17 mouse cellular contexts compared by ENCODE assay signal in genomic region chr14:88427370-88427769, GRCm38 (mm10). TPM values are rescaled to one million over a fixed set of nuclear protein-coding genes. Genes with fewer than 3 reads are reported as not detected.
DNase-seq lines count a peak whose midpoint lies in the region; ATAC-seq and TF ChIP-seq lines count a peak whose summit lies in the region.
"Had no signal": no experiment of that assay in that cellular context is flagged by ENCODE, and none has a peak within 500 bp of the region (broad histone marks: within the 10 kb centered on the region; RNA-seq: fewer than 3 reads in every experiment).

No protein-coding gene starts in this region.

- peak; percentile 61; the same call in 1 of the 2 replicates for ATAC-seq in forebrain, embryonic 14.5 days
- ATAC-seq in forebrain, postnatal 0 days: no peak
- peak; percentile 69 for ATAC-seq in forebrain, embryonic 16.5 days
- ATAC-seq in forebrain, embryonic 11.5 days (replicated peaks; ENCODE audit: low FRiP score): no peak

- no peak overlapping the region for H3K27ac ChIP-seq in forebrain, embryonic 14.5 days (ENCODE audit: low read depth, low read length)
- no peak overlapping the region for H3K27ac ChIP-seq in forebrain, postnatal 0 days (ENCODE audit: low read depth, low read length)
- no peak overlapping the region for H3K27ac ChIP-seq in forebrain, embryonic 16.5 days (ENCODE audit: low read length)
- H3K27ac ChIP-seq in forebrain, embryonic 11.5 days (ENCODE audit: low read depth, low read length): no peak overlapping the region
- H3K27ac ChIP-seq: embryonic facial prominence, embryonic 10.5 days; embryonic facial prominence, embryonic 12.5 days had no signal

- no peak overlapping the region for H3K4me3 ChIP-seq in forebrain, embryonic 14.5 days (ENCODE audit: low read depth, low read length)
- H3K4me3 ChIP-seq in forebrain, postnatal 0 days (ENCODE audit: low read depth, low read length): no peak overlapping the region
- H3K4me3 ChIP-seq in forebrain, embryonic 16.5 days (replicated peaks; ENCODE audit: low read length): no peak overlapping the region
- no peak overlapping the region for H3K4me3 ChIP-seq in forebrain, embryonic 11.5 days (ENCODE audit: low read depth, low read length)
- H3K4me3 ChIP-seq: embryonic facial prominence, embryonic 10.5 days; embryonic facial prominence, embryonic 12.5 days had no signal

- WGBS in forebrain, embryonic 14.5 days: 62% methylated on average over 1 of the region's 1 CpGs
- 46% methylated on average over 1 of the region's 1 CpGs for WGBS in forebrain, postnatal 0 days
- WGBS in forebrain, embryonic 16.5 days: 53% methylated on average over 1 of the region's 1 CpGs
- 91% methylated on average over 1 of the region's 1 CpGs for WGBS in forebrain, embryonic 11.5 days

- H3K4me2 ChIP-seq in forebrain, embryonic 14.5 days (ENCODE audit: low read length): no peak overlapping the region
- H3K4me2 ChIP-seq in forebrain, postnatal 0 days (ENCODE audit: low read depth): no peak overlapping the region
- H3K4me2 ChIP-seq in forebrain, embryonic 16.5 days (ENCODE audit: low read length): no peak overlapping the region
- H3K4me2 ChIP-seq in forebrain, embryonic 11.5 days (ENCODE audit: low read depth, low read length, severe bottlenecking): no peak overlapping the region
- H3K4me2 ChIP-seq: embryonic facial prominence, embryonic 12.5 days had no signal

- no peak overlapping the region for H3K9ac ChIP-seq in forebrain, embryonic 14.5 days (ENCODE audit: low read length)
- no peak overlapping the region for H3K9ac ChIP-seq in forebrain, postnatal 0 days
- no peak overlapping the region for H3K9ac ChIP-seq in forebrain, embryonic 16.5 days (replicated peaks; ENCODE audit: low read depth, low read length)
- H3K9ac ChIP-seq in forebrain, embryonic 11.5 days (ENCODE audit: low read length): no peak overlapping the region
- H3K9ac ChIP-seq: embryonic facial prominence, embryonic 12.5 days had no signal

- no peaks in the 10 kb centered on the region for H3K27me3 ChIP-seq in forebrain, embryonic 14.5 days (replicated peaks; ENCODE audit: control insufficient read depth, insufficient read depth, low read length)
- H3K27me3 ChIP-seq in forebrain, postnatal 0 days (ENCODE audit: insufficient read depth, low read length): no peaks in the 10 kb centered on the region
- H3K27me3 ChIP-seq in forebrain, embryonic 16.5 days (replicated peaks; ENCODE audit: control insufficient read depth, insufficient read depth, low read length): no peaks in the 10 kb centered on the region
- no peaks in the 10 kb centered on the region for H3K27me3 ChIP-seq in forebrain, embryonic 11.5 days (ENCODE audit: control insufficient read depth, insufficient read depth, low read length)
- H3K27me3 ChIP-seq: embryonic facial prominence, embryonic 12.5 days had no signal

- no peaks in the 10 kb centered on the region for H3K9me3 ChIP-seq in forebrain, embryonic 14.5 days (replicated peaks; ENCODE audit: control insufficient read depth, low read length)
- no peaks in the 10 kb centered on the region for H3K9me3 ChIP-seq in forebrain, postnatal 0 days (ENCODE audit: low read length)
- no peaks in the 10 kb centered on the region for H3K9me3 ChIP-seq in forebrain, embryonic 16.5 days (ENCODE audit: control insufficient read depth, low read length)
- H3K9me3 ChIP-seq in forebrain, embryonic 11.5 days (ENCODE audit: control insufficient read depth, low read length): no peaks in the 10 kb centered on the region
- H3K9me3 ChIP-seq: embryonic facial prominence, embryonic 10.5 days; embryonic facial prominence, embryonic 12.5 days had no signal

- no peaks in the 10 kb centered on the region for H3K4me1 ChIP-seq in forebrain, embryonic 14.5 days (ENCODE audit: control insufficient read depth, insufficient read depth, low read length)
- no peaks in the 10 kb centered on the region for H3K4me1 ChIP-seq in forebrain, postnatal 0 days (ENCODE audit: insufficient read depth)
- H3K4me1 ChIP-seq in forebrain, embryonic 16.5 days (replicated peaks; ENCODE audit: control insufficient read depth, insufficient read depth, low read length): no peaks in the 10 kb centered on the region
- no peaks in the 10 kb centered on the region for H3K4me1 ChIP-seq in forebrain, embryonic 11.5 days (replicated peaks; ENCODE audit: control insufficient read depth, insufficient read depth, low read length)
- H3K4me1 ChIP-seq: embryonic facial prominence, embryonic 10.5 days; embryonic facial prominence, embryonic 12.5 days had no signal

- H3K36me3 ChIP-seq in forebrain, embryonic 14.5 days (ENCODE audit: control insufficient read depth, insufficient read depth, low read length): no peaks in the 10 kb centered on the region
- no peaks in the 10 kb centered on the region for H3K36me3 ChIP-seq in forebrain, postnatal 0 days (ENCODE audit: insufficient read depth)
- H3K36me3 ChIP-seq in forebrain, embryonic 16.5 days (ENCODE audit: control insufficient read depth, insufficient read depth): no peaks in the 10 kb centered on the region
- no peaks in the 10 kb centered on the region for H3K36me3 ChIP-seq in forebrain, embryonic 11.5 days (ENCODE audit: control insufficient read depth, insufficient read depth, low read length)
- H3K36me3 ChIP-seq: embryonic facial prominence, embryonic 10.5 days; embryonic facial prominence, embryonic 12.5 days had no signal

- TF ChIP-seq CTCF in forebrain, postnatal 0 days (IDR thresholded peaks at IDR 0.05; ENCODE audit: low read depth): no peak

- peak; percentile 72 for DNase-seq in forebrain, embryonic 14.5 days (ENCODE audit: low spot score)
- no peak for DNase-seq in forebrain, postnatal 0 days
- DNase-seq in forebrain, embryonic 11.5 days (ENCODE audit: low spot score): no peak
- DNase-seq in layer of hippocampus, postnatal 36 days: no peak
- DNase-seq: adrenal gland, adult 2 months; adrenal gland, postnatal 10 days; adrenal gland, postnatal 25 days; cerebellum, adult 11-12 months; cerebellum, adult 2 months; cerebellum, adult 9-10 months; cerebellum, postnatal 10 days; cerebellum, postnatal 25 days had no signal

RNA-seq across cellular contexts. Expression of gene Pcdh20, which starts 43.8 kb away (rescaled TPM):
- polyA plus RNA-seq in forebrain, embryonic 14.5 days (2014; fragmentation: Nextera tagmentation; extraction: Ambion mirVana): 5.2 and 5.7 TPM in 2 replicates
- 14.1 and 16.0 TPM in 2 replicates for total RNA-seq in forebrain, postnatal 0 days (2014; rRNA removed)
- 6.1 and 8.2 TPM in 2 replicates for polyA plus RNA-seq in forebrain, postnatal 0 days (2015; fragmentation: Nextera tagmentation; extraction: Ambion mirVana)
- polyA plus RNA-seq in forebrain, embryonic 16.5 days (2015; fragmentation: Nextera tagmentation; extraction: Ambion mirVana): 8.3 and 9.6 TPM in 2 replicates
- polyA plus RNA-seq in forebrain, embryonic 11.5 days (2014; fragmentation: Nextera tagmentation; extraction: Ambion mirVana): 1.1 and 1.4 TPM in 2 replicates
- total RNA-seq in layer of hippocampus, postnatal 36 days (2021): 100 to 1,000 TPM; 147 to 150 TPM
- total RNA-seq: ES-E14, MEL had no signal
- polyA plus RNA-seq: adrenal gland, adult 2 months had no signal

Comparison
In these comparisons a context has a peak if more than half of its experiments do, and no peak if none do; other contexts are left out.
1. ATAC-seq: peak in forebrain, embryonic 14.5 days (single experiment) and forebrain, embryonic 16.5 days (single experiment); none in forebrain, postnatal 0 days (single experiment) and forebrain, embryonic 11.5 days (single experiment).